Mouse (Mus musculus): ENCODE results near the gene Pnpla2. TPM values are rescaled to one million over a fixed set of nuclear protein-coding genes. Genes with fewer than 3 reads are reported as not detected.
"Not testable (repeated sequence)": the region's sequence is repeated elsewhere in the genome, so short reads cannot be mapped to it uniquely, and the experiment has no call there.

Pnpla2 gene
- 10 to 100 TPM; 23.0 to 31.8 (median 24.3) TPM for total RNA-seq (2022)

GRCm38 (mm10) chr7:141454967-141455551, at the start of gene Pnpla2:
Gene Pnpla2 (plus strand): TSS chr7:141455198.
- DNase-seq (ENCODE audit: low spot score in 2 of 2), result peak; percentile 79 to 82

- no peak for DNase-seq (ENCODE audit: low spot score in 2 of 2)
Measured at GRCm38 (mm10) chr7:141405466-141405865, 49.5 kb upstream of the Pnpla2 start.

- not testable (repeated sequence) for DNase-seq (ENCODE audit: low spot score in 2 of 2)
Measured at GRCm38 (mm10) chr7:141407670-141408069, 47.3 kb upstream of the Pnpla2 start.

- peak; percentile 66 to 87 for DNase-seq (ENCODE audit: low spot score in 2 of 2)
Measured at GRCm38 (mm10) chr7:141408833-141409232, 46.2 kb upstream of the Pnpla2 start.

GRCm38 (mm10) chr7:141410631-141411030, 44.4 kb upstream of the Pnpla2 start:
- DNase-seq (ENCODE audit: low spot score in 2 of 2), result no peak

GRCm38 (mm10) chr7:141411667-141412066, 43.3 kb upstream of the Pnpla2 start:
- no peak for DNase-seq (ENCODE audit: low spot score in 2 of 2)

- DNase-seq (ENCODE audit: low spot score in 2 of 2), result no peak
Measured at GRCm38 (mm10) chr7:141413331-141413730, 41.7 kb upstream of the Pnpla2 start.

GRCm38 (mm10) chr7:141413809-141414584, 41.0 kb upstream of the Pnpla2 start, which contains the start of gene Gatd1:
Gene Gatd1 (minus strand): TSS chr7:141414136.
- DNase-seq (ENCODE audit: low spot score in 2 of 2), result peak; percentile 96 to 99

- DNase-seq (ENCODE audit: low spot score in 2 of 2), result no peak
Measured at GRCm38 (mm10) chr7:141416144-141416841, 38.7 kb upstream of the Pnpla2 start.

- DNase-seq (ENCODE audit: low spot score in 2 of 2), result no peak
Measured at GRCm38 (mm10) chr7:141417731-141418681, 37.0 kb upstream of the Pnpla2 start.

GRCm38 (mm10) chr7:141418970-141419369, 36.0 kb upstream of the Pnpla2 start:
- DNase-seq (ENCODE audit: low spot score in 2 of 2), result no peak

GRCm38 (mm10) chr7:141420030-141420702, 34.8 kb upstream of the Pnpla2 start:
- DNase-seq (ENCODE audit: low spot score in 2 of 2), result no peak

GRCm38 (mm10) chr7:141423811-141424210, 31.2 kb upstream of the Pnpla2 start:
- no peak for DNase-seq (ENCODE audit: low spot score in 2 of 2)

GRCm38 (mm10) chr7:141426948-141427730, 27.9 kb upstream of the Pnpla2 start:
- DNase-seq (ENCODE audit: low spot score in 2 of 2), result no peak

- DNase-seq (ENCODE audit: low spot score in 2 of 2), result no peak
Measured at GRCm38 (mm10) chr7:141428701-141429100, 26.3 kb upstream of the Pnpla2 start.

GRCm38 (mm10) chr7:141429310-141429709, 25.7 kb upstream of the Pnpla2 start, which contains the start of gene Cend1:
Gene Cend1 (minus strand): TSS chr7:141429491.
- peak; percentile 90 to 92 for DNase-seq (ENCODE audit: low spot score in 2 of 2)

GRCm38 (mm10) chr7:141429840-141430584, 25.0 kb upstream of the Pnpla2 start:
- no peak for DNase-seq (ENCODE audit: low spot score in 2 of 2)

GRCm38 (mm10) chr7:141430585-141431240, 24.3 kb upstream of the Pnpla2 start:
- no peak for DNase-seq (ENCODE audit: low spot score in 2 of 2)

All from layer of hippocampus, adult 8-10 months (tissue).